Mouse (Mus musculus) v-Abl transformed pro-B cells (cell line): ENCODE results near the gene Ms4a6b.
"Not testable (repeated sequence)": the region's sequence is repeated elsewhere in the genome, so short reads cannot be mapped to it uniquely, and the experiment has no call there.

Source experiments
- in situ Hi-C, 2 experiments: fragments of 400-800 bp; cut with MboI; formaldehyde crosslinking; loops; one replicate each; pipeline ENCODE4 v1.15.1; 2025; ENCODE audit not compliant: unreplicated experiment in 2 of 2

Gene Ms4a6b

DNA sequence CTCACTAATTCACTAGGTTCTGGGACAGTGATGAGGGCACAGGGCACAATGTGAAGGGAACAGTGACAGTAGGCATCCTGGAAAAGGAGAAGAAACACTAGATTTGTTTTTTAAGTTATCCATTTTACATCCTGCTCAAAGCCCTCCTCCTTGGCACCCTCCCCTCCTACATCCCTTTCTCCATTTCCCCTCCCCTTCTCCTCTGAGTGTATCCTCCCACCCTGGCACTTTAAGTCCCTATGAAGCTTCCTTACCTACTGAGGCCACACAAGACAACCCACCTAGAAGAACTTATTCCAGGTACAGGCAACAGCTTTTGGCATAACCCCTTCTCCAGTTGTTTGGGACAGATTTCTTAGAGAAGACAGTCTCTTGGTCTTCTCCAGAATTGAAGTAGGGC, at the start of gene Ms4a6b:
Ms4a6b (plus strand) TSS at position 267 of the 400 bp plus-strand sequence.
- in situ Hi-C loops, result no loop called here

DNA sequence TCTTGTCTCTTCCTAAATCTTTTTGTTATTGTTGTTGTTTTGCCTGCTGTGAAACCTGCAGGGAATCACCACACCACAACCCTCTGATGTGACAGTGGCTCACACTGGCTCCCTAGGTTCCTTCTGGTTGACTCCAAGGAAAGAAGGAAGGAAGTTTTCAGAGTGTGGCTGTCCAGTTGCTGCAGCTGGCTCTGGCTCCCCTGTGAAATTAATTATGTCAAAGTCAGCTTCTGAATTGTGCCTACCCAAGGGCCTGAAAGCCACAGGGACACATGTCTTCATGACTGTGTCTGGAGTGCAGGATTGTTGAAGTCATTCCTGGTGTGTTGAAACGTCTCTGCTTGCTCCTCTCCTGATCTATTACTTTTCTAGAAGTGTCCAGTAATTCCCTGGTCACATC, 48.0 kb upstream of the Ms4a6b start:
- in situ Hi-C loops, result not testable (repeated sequence)

DNA sequence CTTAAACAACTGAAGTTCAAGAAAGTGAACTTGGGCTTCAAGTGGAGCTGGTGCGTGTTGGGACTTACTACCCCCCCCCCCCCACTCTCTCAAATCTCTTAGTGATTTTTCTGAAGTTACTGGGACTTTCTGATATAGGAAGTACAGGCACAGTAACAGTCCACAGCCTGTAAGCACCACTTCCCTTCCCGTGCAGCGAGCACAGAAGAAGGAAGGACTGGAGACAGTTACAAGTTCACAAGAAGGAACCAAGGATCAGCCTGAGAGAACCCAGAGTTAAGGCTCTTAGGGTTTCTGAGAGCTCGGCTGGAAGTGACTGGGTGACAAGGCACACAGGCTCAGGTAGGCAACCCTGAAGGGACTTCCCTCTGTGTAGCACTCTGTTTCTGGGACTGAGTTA, 47.1 kb upstream of the Ms4a6b start, which contains the start of gene Ms4a6c:
Ms4a6c (plus strand) TSS at position 152 of the 400 bp plus-strand sequence.
- in situ Hi-C loops, result not testable (repeated sequence)

DNA sequence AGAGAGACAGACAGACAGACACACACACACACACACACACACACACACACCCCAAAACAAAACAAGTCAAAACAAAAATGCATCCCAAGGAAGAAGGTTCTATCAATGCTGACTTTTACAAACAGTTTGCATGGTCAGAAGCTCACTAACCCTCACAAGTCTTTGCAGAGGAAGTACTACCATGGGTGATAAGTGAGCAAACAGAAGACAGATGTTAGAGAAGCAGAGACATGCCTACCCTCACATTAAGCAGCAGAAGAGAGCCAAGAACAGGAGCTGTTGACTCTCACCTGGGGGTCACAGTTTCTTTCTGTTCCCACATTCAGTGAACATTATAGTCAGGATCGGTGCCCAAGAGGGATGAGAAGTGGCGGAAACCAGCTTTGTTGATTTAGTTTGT, 36.6 kb upstream of the Ms4a6b start:
- in situ Hi-C loops, result no loop called here

DNA sequence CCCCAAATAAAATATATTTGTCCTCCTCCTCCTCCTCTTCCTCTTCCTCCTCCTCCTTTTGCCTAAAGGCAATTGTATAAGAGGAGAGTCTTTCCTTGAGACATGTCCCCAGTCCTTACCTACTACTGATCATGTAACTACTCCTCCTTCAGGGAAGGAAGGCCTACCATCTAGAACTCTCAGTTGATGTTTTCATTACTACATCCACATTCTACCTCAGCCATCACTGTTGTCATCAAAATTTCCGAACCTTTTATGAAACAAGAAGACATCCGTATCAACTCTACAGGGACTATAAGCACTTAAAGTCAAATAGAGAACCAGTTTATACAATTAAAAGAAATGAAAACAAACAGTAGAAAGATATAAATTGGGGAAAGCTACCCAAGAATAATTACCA, 33.6 kb upstream of the Ms4a6b start:
- in situ Hi-C loops, result no loop called here

DNA sequence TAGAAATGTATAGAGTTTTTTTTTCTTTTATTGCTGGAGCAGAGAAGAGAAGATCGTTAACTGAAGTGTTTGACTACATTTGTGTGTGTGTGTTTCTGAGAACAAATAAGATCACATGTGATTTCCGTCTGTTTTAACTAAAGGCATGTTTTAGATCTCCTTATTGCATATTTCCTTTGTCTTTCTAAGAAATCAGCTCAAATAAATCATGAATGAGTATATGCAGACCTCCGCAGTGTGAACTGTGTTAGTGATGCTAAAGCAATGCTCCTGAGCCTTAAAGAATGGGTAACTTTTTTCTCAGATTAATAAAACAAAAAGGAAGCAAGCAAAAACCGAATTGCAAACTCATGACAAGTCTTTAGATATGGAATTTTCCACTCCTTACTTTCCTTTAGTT, 32.4 kb upstream of the Ms4a6b start:
- in situ Hi-C loops, result no loop called here

DNA sequence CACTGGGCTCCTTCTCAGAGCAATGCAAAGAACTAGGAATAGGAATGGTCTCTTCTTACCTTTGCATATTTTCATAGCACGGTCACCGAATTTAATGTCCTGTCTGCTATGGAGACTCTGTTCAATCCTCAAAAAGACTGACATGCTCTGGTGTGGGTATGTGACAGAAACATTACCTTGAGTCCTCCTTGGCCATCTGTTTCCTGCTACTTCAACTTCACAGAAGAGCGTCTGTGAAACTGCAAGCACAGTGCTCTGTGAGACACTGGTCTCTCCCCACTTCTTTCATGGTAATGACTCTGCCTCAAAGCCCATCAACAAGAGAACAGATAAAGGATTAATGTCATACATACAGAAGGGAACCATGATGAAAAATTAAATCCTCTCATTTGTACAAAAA, 31.9 kb upstream of the Ms4a6b start:
- in situ Hi-C loops, result no loop called here

DNA sequence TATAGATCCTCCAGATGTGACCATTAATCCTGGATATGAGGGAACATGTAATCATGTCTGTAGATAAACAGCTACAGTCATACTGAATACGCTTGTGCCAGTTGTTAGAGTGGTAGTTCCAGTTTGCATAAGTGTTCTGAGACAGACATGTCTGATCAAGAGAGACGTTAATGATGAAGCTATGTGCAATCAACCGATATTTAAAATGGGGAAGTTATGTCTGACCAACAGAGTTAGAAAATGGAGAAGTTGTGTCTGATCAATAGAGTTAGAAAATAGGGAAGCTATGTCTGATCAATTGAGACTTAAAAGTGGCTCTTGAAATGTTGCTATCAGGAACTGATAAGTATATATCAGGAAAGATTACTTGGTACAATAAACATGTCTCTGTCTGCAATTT, 31.0 kb upstream of the Ms4a6b start:
- in situ Hi-C loops, result no loop called here

DNA sequence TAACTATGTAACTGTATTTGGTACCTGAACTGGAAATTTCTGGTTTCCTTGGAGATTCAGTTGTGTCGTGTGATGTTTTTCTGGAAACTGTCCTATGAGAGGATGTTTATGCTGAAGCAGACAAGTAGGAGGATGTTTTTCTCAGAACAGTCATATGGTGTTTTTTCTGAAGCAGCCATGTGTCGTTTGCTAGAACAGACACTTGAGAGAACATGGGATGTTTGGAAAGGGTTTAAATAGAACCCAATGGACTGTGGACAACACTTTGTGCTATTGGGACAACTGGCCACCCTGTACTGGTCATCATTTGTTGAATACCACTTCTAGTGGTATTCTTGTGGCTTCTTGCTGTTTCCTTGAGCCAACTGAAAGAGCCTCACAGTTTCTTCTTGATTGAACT, 30.6 kb upstream of the Ms4a6b start, which contains the start of gene Gm8369:
Gm8369 (plus strand) TSS at position 193 of the 400 bp plus-strand sequence.
- in situ Hi-C loops, result no loop called here

DNA sequence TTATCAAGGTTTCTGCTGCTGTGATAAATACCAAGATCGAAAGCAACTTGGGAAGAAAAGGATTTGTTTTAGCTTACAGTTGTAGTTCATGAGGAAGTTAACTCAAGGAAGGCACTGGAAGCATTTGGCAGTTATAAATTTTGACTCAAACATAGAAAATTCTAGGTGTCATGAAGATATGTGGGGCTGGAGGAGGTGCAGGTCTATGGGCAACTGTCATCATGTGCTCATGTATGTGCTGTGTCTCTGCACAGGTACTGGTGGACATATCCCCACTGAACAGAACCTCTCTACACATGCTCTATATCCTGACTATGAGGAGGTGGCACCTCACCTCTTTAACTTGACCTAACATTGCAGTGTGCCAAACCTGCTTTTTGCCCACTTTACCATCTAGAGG, 29.7 kb upstream of the Ms4a6b start:
- in situ Hi-C loops, result no loop called here

DNA sequence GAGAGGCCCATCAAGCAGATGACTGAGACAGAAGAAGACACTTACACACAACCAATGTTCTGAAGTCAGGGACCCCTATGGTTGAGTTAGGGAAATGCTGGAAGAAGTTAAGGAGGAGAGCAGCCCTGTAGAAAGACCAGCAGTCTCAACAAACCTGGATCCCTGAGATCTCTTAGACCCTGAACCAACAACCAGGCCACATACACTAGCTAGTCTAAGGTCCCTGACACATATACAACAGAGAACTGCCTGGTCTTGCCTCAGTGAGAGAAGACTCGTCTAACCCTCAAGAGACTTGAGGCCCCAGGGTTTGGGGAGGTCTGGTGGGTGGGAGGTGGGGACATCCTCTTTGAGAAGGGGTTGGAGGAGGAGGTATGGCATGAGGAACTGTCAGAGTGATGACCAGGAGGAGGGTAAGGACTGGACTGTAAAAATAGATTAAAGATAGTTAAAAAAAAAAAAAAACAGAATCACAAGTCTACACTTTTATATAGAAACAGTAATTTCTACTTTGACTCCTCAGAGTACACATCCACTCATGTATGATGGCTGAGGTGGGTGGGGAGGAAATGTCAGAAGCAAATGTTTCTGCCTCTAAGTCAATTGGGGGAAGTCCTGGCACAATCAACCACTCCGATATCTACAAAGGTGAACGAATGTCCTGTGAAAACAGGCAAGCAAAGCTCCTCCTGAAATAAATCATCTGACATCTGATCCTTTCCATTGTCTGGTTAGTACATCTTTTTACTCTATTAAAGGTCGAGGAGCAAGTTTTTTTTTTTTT, 24.7 kb upstream of the Ms4a6b start:
- in situ Hi-C loops, result no loop called here

DNA sequence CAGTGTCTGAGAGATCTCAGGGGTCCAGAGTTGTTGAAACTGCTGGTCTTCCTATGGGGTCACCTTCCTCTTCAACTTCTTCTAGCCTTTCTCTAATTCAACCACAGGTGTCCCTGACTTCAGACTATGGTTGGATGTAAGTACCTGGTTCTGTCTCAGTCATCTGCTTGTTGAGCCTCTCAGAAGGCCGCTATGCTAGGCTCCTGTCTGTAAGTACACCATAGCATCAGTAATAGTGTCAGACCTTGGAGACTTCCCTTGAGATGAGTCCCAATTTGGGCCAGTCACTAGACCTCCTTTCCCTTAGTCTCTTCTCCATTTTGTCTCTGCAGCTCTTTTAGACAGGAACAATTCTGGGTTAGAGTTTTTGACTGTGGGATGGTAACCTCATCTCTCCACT, 23.6 kb upstream of the Ms4a6b start:
- in situ Hi-C loops, result no loop called here

DNA sequence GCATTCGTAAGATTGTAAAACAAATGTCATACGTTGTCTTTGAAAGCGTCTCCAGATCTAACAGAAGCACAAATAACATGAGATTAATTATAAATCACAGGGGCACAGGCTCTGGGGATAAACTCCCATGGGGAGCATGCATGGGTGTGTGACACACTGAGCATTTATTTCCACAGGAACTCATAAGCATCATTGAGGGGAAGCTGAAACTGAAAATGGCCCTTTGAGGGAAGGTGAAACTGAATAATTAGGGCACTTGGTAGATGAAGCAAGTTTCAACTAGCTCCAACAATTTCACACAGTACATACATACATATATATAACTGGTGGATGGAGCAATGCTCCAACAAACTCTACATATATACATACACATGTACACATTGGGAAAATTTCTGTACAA, 21.8 kb upstream of the Ms4a6b start:
- in situ Hi-C loops, result no loop called here

DNA sequence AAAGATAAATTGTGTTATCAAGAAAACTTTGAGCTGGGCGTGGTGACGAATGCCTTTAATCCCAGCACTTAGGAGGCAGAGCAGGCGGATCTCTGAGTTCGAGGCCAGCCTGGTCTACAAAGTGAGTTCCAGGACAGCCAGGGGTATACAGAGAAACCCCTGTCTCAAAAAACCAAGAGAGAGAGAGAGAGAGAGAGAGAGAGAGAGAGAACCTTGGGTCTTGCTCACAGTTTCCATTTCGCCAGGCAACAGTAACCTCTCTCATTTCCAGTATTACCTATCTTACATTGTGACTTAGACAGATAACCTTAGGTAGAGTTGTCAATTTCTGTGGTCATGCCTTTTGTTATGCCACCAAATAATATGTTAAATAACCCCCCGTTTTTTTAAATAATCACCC, 20.0 kb upstream of the Ms4a6b start:
- in situ Hi-C loops, result no loop called here

DNA sequence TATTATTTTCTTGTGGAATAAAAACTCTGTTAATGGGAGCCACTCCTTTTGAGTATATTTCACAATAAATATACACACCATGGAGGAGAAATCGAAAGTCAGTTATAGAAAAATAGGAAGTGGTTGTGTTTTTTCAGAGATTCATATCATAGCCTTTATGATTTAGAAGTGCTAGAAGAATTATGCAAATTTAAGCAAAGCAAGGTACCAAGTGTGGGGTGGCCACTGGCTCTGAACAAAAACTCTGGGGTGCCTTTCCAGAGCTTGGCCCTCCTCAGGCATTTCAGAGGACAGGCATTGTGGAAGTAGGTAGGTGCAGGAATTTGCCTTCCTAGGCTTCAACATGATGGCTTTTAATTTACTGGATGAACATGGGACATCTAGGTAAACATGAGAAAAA, 19.0 kb upstream of the Ms4a6b start:
- in situ Hi-C loops, result not testable (repeated sequence)

DNA sequence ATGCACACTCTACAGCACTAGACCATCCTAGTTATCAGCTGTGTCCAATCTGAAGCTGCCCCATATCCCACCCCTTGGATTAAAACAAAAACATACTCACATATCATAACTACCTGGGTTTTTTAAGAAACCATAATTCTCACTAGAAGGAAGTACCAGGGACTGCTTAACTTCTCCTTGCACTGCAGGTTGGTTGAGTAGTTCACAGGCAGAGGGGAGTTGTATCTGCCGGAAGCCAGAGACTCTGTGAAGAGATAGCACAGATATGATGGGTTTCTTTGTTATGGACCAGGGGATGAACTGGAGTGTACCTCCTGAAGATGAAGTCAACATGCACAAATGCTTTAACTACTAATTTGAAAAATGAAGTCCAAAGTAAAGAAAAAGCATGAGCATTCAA, 15.5 kb upstream of the Ms4a6b start:
- in situ Hi-C loops, result no loop called here

DNA sequence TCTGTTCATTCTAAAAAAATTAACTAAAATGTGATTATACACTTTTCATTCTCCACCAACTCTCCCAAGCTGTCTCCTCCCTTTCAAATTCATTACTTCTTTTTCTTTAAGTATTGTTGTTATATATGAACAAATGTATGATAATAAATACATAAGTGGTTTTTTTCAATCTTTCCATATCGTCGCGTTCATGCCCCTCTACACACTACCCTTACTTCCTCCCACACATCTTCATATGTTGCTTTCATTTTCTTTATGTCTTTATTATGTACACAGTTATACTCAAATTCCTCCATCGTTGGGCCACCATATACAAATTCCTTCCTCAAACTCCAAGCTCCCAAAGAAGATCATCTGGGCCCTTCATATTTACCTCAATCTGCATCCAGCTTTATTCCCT, 15.0 kb upstream of the Ms4a6b start:
- in situ Hi-C loops, result no loop called here

DNA sequence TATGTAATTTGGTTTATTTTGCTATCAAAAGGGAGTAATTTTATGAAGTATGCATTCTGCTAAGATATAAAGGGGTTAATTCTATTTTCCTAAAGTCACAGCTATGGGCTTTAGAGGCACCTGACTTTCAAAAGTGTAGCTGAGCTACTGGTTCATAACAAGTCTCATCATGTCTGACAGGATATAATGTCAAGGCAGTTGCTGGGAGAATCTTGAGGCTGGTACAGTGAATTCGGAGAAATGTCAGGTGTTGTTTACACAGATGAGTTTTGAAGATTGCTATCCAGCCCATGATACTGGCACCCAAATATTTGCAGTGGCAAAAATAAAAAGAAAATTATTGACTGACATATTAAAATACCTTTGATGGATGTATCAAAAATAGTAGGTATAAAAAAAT, 11.5 kb upstream of the Ms4a6b start:
- in situ Hi-C loops, result no loop called here

DNA sequence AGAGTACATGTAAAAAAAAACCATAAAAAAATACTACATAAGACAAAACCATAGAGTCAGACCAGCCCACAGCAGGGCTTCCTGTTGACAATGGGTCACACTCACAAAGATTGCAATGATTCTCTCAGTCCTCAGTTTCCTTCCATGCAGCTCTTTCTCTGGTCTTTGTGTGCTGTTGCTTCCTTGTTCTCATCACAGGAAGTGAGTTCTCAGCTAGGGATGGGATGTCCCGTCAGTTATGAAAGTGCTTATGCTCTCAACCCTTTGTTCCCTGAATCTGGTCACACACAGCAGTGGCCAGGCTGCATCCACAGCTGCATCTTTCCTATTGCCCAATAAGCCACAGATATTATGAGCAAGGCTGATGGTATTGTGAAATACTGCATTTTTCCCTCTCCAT, 2.9 kb upstream of the Ms4a6b start:
- in situ Hi-C loops, result no loop called here

DNA sequence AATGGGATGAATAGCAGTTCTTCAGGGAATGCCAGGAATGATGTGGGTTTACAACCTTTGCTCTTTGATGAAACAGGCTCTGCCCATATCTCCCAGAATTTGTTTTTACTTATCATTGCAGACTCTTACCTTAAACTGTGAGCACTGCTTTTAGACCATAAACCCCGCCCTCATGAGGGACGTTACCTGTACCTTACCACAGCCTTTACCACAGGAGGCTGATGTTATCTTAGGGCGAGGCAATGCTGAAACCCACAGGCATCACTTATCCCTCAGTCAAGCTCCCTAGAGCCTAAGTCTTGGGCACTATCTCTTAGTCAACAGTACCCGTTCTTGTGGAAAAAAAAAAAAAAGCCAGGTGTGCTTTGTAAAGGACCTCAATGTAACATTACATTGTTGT, 533 bp downstream of the Ms4a6b start:
- in situ Hi-C loops, result no loop called here

DNA sequence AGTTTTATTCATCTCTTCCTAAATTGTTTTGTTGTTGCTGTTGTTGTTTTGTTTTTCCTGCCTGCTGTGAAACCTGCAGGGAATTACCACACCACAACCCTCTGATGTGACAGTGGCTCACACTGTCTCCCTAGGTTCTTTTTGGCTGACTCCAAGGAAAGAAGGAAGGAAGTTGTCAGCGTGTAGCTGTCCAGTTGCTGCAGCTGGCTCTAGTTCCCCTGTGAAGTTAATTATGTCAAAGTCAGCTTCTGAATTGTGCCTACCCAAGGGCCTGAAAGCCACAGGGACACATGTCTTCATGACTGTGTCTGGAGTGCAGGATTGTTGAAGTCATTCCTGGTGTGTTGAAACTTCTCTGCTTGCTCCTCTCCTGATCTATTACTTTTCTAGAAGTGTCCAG, 1.1 kb downstream of the Ms4a6b start:
- in situ Hi-C loops, result not testable (repeated sequence)

DNA sequence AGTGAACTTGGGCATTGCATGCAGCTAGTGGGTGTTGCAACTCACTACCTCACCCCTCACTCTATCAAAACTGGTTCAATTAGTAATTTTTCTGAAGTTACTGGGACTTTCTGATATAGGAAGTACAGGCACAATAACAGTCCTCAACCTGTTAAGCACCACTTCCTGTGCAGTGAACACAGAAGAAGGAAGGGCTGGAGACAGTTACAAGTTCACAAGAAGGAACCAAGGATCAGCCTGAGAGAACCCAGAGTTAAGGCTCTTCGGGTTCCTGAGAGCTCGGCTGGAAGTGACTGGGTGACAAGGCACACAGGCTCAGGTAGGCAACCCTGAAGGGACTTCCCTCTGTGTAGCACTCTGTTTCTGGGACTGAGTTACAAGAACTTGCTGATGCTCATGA, 2.0 kb downstream of the Ms4a6b start:
- in situ Hi-C loops, result not testable (repeated sequence)

DNA sequence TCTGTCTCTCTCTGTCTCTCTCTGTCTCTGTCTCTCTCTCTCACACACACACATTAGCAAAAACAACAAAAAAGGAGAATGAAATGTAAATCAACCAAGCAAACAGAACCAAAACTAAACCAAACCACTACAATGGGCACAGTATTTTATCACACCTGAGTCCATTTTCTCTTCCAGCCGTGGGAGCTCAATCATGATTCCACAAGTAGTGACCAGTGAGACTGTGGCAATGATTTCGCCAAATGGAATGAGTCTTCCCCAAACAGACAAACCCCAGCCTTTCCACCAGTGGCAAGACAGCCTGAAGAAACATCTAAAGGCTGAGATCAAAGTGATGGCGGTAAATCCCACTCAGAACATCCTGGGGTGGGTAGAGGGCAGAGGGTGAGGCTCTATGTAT, 3.8 kb downstream of the Ms4a6b start:
- in situ Hi-C loops, result no loop called here
